Mouse (Mus musculus) natural killer cell, adult 2 months (primary cell): ENCODE measurements at regions not wholly inside any gene's neighbourhood (a gene's known extent, or its start where the extent isn't known, plus 50 kb on each side); places are given as distances from the start of the nearest gene placed in this dataset.
"Not testable (repeated sequence)": the region's sequence is repeated elsewhere in the genome, so short reads cannot be mapped to it uniquely, and the experiment has no call there.

ENCODE experiments used
- DNase-seq, 2 experiments: peaks; one replicate each; pipeline ENCODE4 v3.0.0; 2022; ENCODE audit warnings: low spot score in 2 of 2

GRCm38 (mm10) chr3:8163030-8163429 lies 1446.9 kb downstream of the Zfp704 start:
- no peak for DNase-seq

- no peak for DNase-seq
These were observed 1447.7 kb downstream of the Zfp704 start for GRCm38 (mm10) chr3:8161997-8162756.

GRCm38 (mm10) chr3:8143016-8143415 lies 1466.9 kb downstream of the Zfp704 start:
- no peak for DNase-seq

GRCm38 (mm10) chr3:8142190-8142589 lies 1467.7 kb downstream of the Zfp704 start:
- DNase-seq: no peak

GRCm38 (mm10) chr3:8141664-8142084 lies 1468.2 kb downstream of the Zfp704 start:
- DNase-seq: no peak

GRCm38 (mm10) chr3:8123641-8124040 lies 1486.2 kb downstream of the Zfp704 start:
- DNase-seq: not testable (repeated sequence)

- no peak for DNase-seq
These were observed 1486.7 kb downstream of the Zfp704 start for GRCm38 (mm10) chr3:8123141-8123540.

GRCm38 (mm10) chr3:8098291-8098690 lies 1478.0 kb upstream of the 1700008P02Rik start:
- DNase-seq: no peak

GRCm38 (mm10) chr3:8084749-8085148 lies 1464.5 kb upstream of the 1700008P02Rik start:
- DNase-seq: no peak

GRCm38 (mm10) chr3:8053711-8054110 lies 1433.5 kb upstream of the 1700008P02Rik start:
- DNase-seq: no peak

- DNase-seq: no peak
These were observed 1430.9 kb upstream of the 1700008P02Rik start for GRCm38 (mm10) chr3:8051167-8051566.

- DNase-seq: no peak
These were observed 1429.5 kb upstream of the 1700008P02Rik start for GRCm38 (mm10) chr3:8049706-8050105.

GRCm38 (mm10) chr3:8046348-8046747 lies 1426.1 kb upstream of the 1700008P02Rik start:
- DNase-seq: no peak

GRCm38 (mm10) chr3:8036697-8037096 lies 1416.5 kb upstream of the 1700008P02Rik start:
- no peak for DNase-seq

- no peak for DNase-seq
These were observed 1415.0 kb upstream of the 1700008P02Rik start for GRCm38 (mm10) chr3:8035091-8035729.

- DNase-seq: no peak
These were observed 1406.2 kb upstream of the 1700008P02Rik start for GRCm38 (mm10) chr3:8026325-8027017.

- DNase-seq: no peak
These were observed 1402.4 kb upstream of the 1700008P02Rik start for GRCm38 (mm10) chr3:8022654-8023053.

GRCm38 (mm10) chr3:8017489-8017888 lies 1397.2 kb upstream of the 1700008P02Rik start:
- DNase-seq: no peak

GRCm38 (mm10) chr3:8016945-8017344 lies 1396.7 kb upstream of the 1700008P02Rik start:
- no peak for DNase-seq

- DNase-seq: no peak
These were observed 1389.7 kb upstream of the 1700008P02Rik start for GRCm38 (mm10) chr3:8009966-8010365.

- DNase-seq: no peak
These were observed 1386.6 kb upstream of the 1700008P02Rik start for GRCm38 (mm10) chr3:8006708-8007395.

GRCm38 (mm10) chr3:8006273-8006672 lies 1386.0 kb upstream of the 1700008P02Rik start:
- no peak for DNase-seq
